1 mouse cellular context compared by ENCODE assay signal in genomic region chr19:5429219-5429618, GRCm38 (mm10).
TF ChIP-seq lines count a peak whose summit lies in the region.

No protein-coding gene starts in this region.

TF ChIP-seq in CH12.LX, 34 proteins besides CTCF, POLR2A, EP300 and RAD21:
- no peak for TF ChIP-seq MYC (IDR thresholded peaks at IDR 0.05; ENCODE audit: low read depth, low read length)
- TF ChIP-seq USF2 (conservative IDR thresholded peaks at IDR 0.05; ENCODE audit: low read depth, low read length) = no peak
- peak; percentile 11; the same call in 1 of the 2 replicates for TF ChIP-seq POLR2AphosphoS2 (IDR thresholded peaks at IDR 0.05; ENCODE audit: low read depth, low read length)
- no peak for TF ChIP-seq CHD1 (IDR thresholded peaks at IDR 0.05; ENCODE audit: low read depth, low read length)
- TF ChIP-seq JUN (IDR thresholded peaks at IDR 0.05; ENCODE audit: insufficient read depth, low read depth, low read length) = no peak
